Mouse (Mus musculus): ENCODE data around the gene Foxp1.

DNA sequence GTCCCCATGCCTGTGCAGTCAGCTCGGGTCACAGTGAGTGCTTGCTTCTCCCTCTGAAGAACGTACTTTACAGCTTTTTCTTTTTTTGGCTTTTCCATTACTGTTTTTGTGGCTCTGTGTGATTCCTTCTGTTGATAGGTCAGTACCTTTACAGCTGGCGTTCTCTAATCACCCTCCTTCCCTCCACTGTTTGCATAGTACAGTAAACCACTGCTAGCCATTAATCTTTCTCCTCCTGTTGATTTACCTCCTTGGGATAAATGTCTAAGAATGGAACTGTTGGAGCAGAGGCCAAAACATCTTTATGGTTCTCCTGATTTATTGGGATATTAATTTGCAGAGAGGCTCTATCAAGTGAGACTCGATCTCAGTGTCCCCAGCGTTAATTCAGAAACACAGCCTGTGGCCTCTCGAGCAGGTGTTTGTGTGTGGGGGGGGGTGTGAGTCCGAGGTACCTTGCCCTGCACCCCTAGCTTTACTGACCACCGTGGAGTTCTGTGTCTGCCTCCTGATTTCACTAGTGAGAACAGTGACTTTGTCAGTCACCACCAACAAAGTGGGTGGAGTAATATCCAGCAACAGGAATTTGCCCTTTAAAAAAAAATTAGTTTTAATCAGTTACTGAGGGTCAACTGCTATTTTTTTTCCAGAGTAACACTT is 590.5 kb downstream of the Foxp1 start:
- TF ChIP-seq POLR2A (IDR thresholded peaks at IDR 0.05; ENCODE audit: borderline replicate concordance, extremely low read depth, insufficient read depth, insufficient read length, poor library complexity, severe bottlenecking): no peak
- no peak for TF ChIP-seq CTCF (IDR thresholded peaks at IDR 0.05; ENCODE audit: borderline replicate concordance, extremely low read depth, insufficient read depth, insufficient read length)

Measured in brain, embryonic 14.5 days (tissue).